Mouse (Mus musculus): ENCODE data around the gene Itgae. TPM values are rescaled to one million over a fixed set of nuclear protein-coding genes. Genes with fewer than 3 reads are reported as not detected.

Itgae gene
- polyA plus RNA-seq, 1 experiment: 0.33 TPM

- no peak for DNase-seq
- Histone ChIP-seq H3K4me1 (ENCODE audit: control insufficient read depth, insufficient read depth, low read length) (peaks cover 2% of the 10 kb centered on the region; the same call in 1 of the 2 replicates), H3K4me3 (replicated peaks; ENCODE audit: insufficient read depth, low read depth, low read length) (no peak overlapping the region), H3K27ac (ENCODE audit: insufficient read depth, low read length) (no peak overlapping the region), H3K27me3 (ENCODE audit: control insufficient read depth, insufficient read depth, low read length) (no peaks in the 10 kb centered on the region)
- 86% methylated on average over 3 of the region's 3 CpGs for WGBS
- TF ChIP-seq POLR2A (IDR thresholded peaks at IDR 0.05; ENCODE audit: borderline replicate concordance, insufficient read depth, low read length) (no peak), CTCF (IDR thresholded peaks at IDR 0.05; ENCODE audit: borderline replicate concordance, insufficient read depth, low read depth, low read length) (no peak)
Measured at GRCm38 (mm10) chr11:73080306-73080705, 10.1 kb upstream of the Itgae start.

DNA sequence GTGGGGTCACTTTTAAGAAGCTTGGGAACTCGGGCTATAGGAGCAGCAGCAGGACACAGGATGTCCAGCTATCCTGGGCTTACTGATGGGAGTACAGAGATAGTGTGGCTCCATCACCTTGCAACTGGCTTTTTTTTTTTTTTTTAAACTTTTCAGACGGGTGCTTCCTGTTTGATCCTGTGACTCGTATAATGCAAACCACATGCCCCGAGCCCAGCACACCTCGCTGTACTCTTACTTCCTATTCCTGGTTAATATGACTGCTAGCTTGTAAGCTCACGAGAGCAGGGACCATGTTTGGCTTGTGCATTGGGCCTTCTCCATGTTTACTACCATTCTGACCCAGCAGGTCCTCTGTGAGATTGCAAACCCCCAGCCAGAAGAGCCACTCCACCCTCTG, 6.1 kb upstream of the Itgae start:
- no peak for TF ChIP-seq CTCF (IDR thresholded peaks at IDR 0.05; ENCODE audit: borderline replicate concordance, insufficient read depth, low read depth, low read length)
- 75% methylated on average over 6 of the region's 6 CpGs for WGBS
- Histone ChIP-seq H3K27ac (ENCODE audit: insufficient read depth, low read length) (no peak overlapping the region), H3K4me1 (ENCODE audit: control insufficient read depth, insufficient read depth, low read length) (peaks cover 2% of the 10 kb centered on the region; the same call in 1 of the 2 replicates), H3K4me3 (replicated peaks; ENCODE audit: insufficient read depth, low read depth, low read length) (no peak overlapping the region), H3K27me3 (ENCODE audit: control insufficient read depth, insufficient read depth, low read length) (no peaks in the 10 kb centered on the region)
- DNase-seq: no peak

GRCm38 (mm10) chr11:73084804-73085231, 5.6 kb upstream of the Itgae start:
- peaks cover 2% of the 10 kb centered on the region; the same call in 1 of the 2 replicates for H3K4me1 ChIP-seq (ENCODE audit: control insufficient read depth, insufficient read depth, low read length)
- WGBS: 12% methylated on average over 10 of the region's 10 CpGs
- TF ChIP-seq POLR2A (IDR thresholded peaks at IDR 0.05; ENCODE audit: borderline replicate concordance, insufficient read depth, low read length): no peak
- TF ChIP-seq CTCF (IDR thresholded peaks at IDR 0.05; ENCODE audit: borderline replicate concordance, insufficient read depth, low read depth, low read length): no peak
- DNase-seq: peak; percentile 19 to 23
- H3K27me3 ChIP-seq (ENCODE audit: control insufficient read depth, insufficient read depth, low read length): no peaks in the 10 kb centered on the region
- no peak overlapping the region for H3K4me3 ChIP-seq (replicated peaks; ENCODE audit: insufficient read depth, low read depth, low read length)
- no peak overlapping the region for H3K27ac ChIP-seq (ENCODE audit: insufficient read depth, low read length)

DNA sequence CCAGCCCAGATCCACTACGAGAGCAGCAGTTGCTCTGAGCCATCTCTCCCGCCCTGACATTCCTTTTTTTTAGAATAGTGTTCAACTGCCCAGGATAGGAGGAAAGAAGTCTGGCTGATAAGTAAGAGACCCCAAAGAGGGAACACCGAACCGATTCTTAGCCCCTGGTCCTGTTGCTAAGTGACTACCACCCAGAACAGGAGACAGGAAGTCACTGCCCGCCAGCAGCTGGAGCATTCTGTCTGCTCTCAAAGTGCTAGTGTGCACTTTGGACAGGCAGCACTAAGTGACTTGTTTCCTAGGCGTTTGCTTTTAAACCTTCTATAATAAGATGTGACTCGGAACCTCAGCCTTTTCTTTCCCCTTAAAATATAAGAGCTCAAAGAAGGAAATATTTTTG, 5.0 kb upstream of the Itgae start:
- WGBS: 52% methylated on average over 7 of the region's 7 CpGs
- H3K27ac ChIP-seq (ENCODE audit: insufficient read depth, low read length): no peak overlapping the region

DNA sequence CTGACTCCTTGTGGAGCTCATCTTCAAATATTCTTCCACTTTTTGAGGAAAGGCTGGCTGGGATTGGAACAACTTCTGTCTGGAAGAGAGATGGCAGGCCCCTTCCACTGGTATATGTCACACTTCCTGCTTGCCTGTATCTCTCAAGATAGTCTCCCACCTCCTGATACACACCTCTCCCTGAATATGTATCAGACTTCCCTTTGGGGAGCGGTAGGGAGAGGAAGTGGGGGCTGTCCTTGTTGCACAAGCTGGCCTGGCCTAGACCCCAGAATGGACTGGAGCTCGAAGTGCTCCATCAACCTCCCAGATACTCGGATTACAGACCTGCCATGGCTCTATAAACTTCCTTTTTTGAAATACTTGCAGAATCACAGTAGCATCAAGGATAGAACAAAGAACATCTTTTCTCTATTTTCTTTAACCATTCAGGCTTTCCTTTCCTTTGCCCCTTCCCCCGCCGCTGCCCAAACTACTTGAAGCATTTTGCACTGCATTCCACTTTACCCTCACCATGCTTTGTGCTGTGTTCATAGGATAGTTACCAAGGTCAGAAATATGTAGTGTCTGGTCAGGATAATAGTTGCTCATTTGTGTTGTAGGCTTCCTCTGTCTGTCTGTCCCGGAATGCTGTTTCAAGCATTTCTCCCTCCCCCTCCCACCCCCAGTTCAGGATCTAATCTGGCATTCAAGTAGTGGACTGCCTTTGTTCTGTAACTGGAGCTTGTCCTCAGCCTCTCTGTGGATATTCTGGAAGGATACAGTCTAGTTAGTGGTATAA, 2.5 kb upstream of the Itgae start:
- 70% methylated on average over 6 of the region's 6 CpGs for WGBS
- no peak overlapping the region for H3K27ac ChIP-seq (ENCODE audit: insufficient read depth, low read length)
- H3K27me3 ChIP-seq (ENCODE audit: control insufficient read depth, insufficient read depth, low read length): no peaks in the 10 kb centered on the region
- H3K4me3 ChIP-seq (replicated peaks; ENCODE audit: insufficient read depth, low read depth, low read length): no peak overlapping the region
- TF ChIP-seq CTCF (IDR thresholded peaks at IDR 0.05; ENCODE audit: borderline replicate concordance, insufficient read depth, low read depth, low read length) (no peak), POLR2A (IDR thresholded peaks at IDR 0.05; ENCODE audit: borderline replicate concordance, insufficient read depth, low read length) (no peak)
- H3K4me1 ChIP-seq (ENCODE audit: control insufficient read depth, insufficient read depth, low read length): peaks cover 2% of the 10 kb centered on the region; the same call in 1 of the 2 replicates
- no peak for DNase-seq

More for the DNA sequence above, 5.0 kb upstream of the Itgae start:
- TF ChIP-seq POLR2A (IDR thresholded peaks at IDR 0.05; ENCODE audit: borderline replicate concordance, insufficient read depth, low read length) (no peak), CTCF (IDR thresholded peaks at IDR 0.05; ENCODE audit: borderline replicate concordance, insufficient read depth, low read depth, low read length) (no peak)
- no peak for DNase-seq
- no peak overlapping the region for H3K4me3 ChIP-seq (replicated peaks; ENCODE audit: insufficient read depth, low read depth, low read length)
- no peaks in the 10 kb centered on the region for H3K27me3 ChIP-seq (ENCODE audit: control insufficient read depth, insufficient read depth, low read length)
- H3K4me1 ChIP-seq (ENCODE audit: control insufficient read depth, insufficient read depth, low read length): peaks cover 2% of the 10 kb centered on the region; the same call in 1 of the 2 replicates

DNA sequence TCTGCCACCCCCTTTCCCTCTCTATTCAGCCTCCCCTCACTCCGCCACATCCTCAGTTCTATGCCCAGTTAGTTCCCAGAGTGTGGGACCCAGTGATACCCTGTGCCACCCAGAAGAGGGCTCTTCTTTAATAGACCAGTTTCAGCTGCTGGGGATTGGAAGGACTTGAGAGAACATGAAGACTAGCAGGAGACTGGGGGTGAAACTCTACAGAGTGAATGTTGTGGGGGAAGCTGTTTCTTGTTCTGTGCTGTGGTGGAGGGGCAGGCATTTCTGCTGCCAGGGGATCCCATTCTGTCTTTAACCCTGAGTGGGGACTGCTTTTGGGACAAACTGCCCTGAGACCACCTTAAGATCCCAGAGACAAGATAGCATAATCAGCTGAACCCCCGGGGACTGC, 443 bp downstream of the Itgae start:
- 89% methylated on average over 2 of the region's 2 CpGs for WGBS
- TF ChIP-seq POLR2A (IDR thresholded peaks at IDR 0.05; ENCODE audit: borderline replicate concordance, insufficient read depth, low read length) (no peak), CTCF (IDR thresholded peaks at IDR 0.05; ENCODE audit: borderline replicate concordance, insufficient read depth, low read depth, low read length) (no peak)
- Histone ChIP-seq H3K4me3 (replicated peaks; ENCODE audit: insufficient read depth, low read depth, low read length) (no peak overlapping the region), H3K27me3 (ENCODE audit: control insufficient read depth, insufficient read depth, low read length) (no peaks in the 10 kb centered on the region), H3K27ac (ENCODE audit: insufficient read depth, low read length) (no peak overlapping the region), H3K4me1 (ENCODE audit: control insufficient read depth, insufficient read depth, low read length) (no peaks in the 10 kb centered on the region)
- no peak for DNase-seq

DNA sequence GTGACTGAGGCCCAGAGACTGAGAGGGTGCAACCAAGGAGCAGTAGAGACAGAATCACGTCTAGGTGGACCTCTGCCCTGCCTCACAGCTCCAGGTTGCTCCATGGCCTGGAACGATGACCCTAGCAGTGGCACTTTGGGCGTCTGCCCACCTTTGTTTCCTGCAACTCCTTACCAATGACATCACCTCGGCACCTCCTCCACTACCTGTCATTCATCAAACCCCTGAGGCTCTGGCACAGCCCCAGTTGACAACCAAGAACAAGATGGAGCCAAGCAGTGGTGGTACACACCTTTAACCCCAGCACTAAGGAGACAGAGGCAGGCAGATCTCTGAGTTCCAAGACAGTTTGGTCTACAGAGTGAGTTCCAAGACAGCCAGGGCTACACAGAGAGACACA, 1.7 kb downstream of the Itgae start:
- 78% methylated on average over 4 of the region's 4 CpGs for WGBS
- no peak for DNase-seq
- Histone ChIP-seq H3K27me3 (ENCODE audit: control insufficient read depth, insufficient read depth, low read length) (no peaks in the 10 kb centered on the region), H3K4me1 (ENCODE audit: control insufficient read depth, insufficient read depth, low read length) (no peaks in the 10 kb centered on the region), H3K4me3 (replicated peaks; ENCODE audit: insufficient read depth, low read depth, low read length) (no peak overlapping the region), H3K27ac (ENCODE audit: insufficient read depth, low read length) (no peak overlapping the region)
- TF ChIP-seq POLR2A (IDR thresholded peaks at IDR 0.05; ENCODE audit: borderline replicate concordance, insufficient read depth, low read length): no peak
- TF ChIP-seq CTCF (IDR thresholded peaks at IDR 0.05; ENCODE audit: borderline replicate concordance, insufficient read depth, low read depth, low read length): no peak

GRCm38 (mm10) chr11:73092877-73093276, 2.5 kb downstream of the Itgae start:
- Histone ChIP-seq H3K4me1 (ENCODE audit: control insufficient read depth, insufficient read depth, low read length) (no peaks in the 10 kb centered on the region), H3K4me3 (replicated peaks; ENCODE audit: insufficient read depth, low read depth, low read length) (no peak overlapping the region), H3K27ac (ENCODE audit: insufficient read depth, low read length) (no peak overlapping the region), H3K27me3 (ENCODE audit: control insufficient read depth, insufficient read depth, low read length) (no peaks in the 10 kb centered on the region)
- 79% methylated on average over 7 of the region's 7 CpGs for WGBS
- TF ChIP-seq POLR2A (IDR thresholded peaks at IDR 0.05; ENCODE audit: borderline replicate concordance, insufficient read depth, low read length) (no peak), CTCF (IDR thresholded peaks at IDR 0.05; ENCODE audit: borderline replicate concordance, insufficient read depth, low read depth, low read length) (no peak)
- DNase-seq: no peak

Measured in cerebellum, adult 2 months (tissue).